Mouse (Mus musculus) embryonic facial prominence, embryonic 15.5 days (tissue): ENCODE measurements around the gene Galm. TPM values are rescaled to one million over a fixed set of nuclear protein-coding genes. Genes with fewer than 3 reads are reported as not detected.

Experiments
- polyA plus RNA-seq: library from polyadenylated mRNA; unstranded; fragments of >200 nt; fragmentation: Nextera tagmentation; extraction: Ambion mirVana; gene quantifications from 2 replicates; pipeline ENCODE4 v1.2.1, GENCODE M21; 2015

Gene Galm
- polyA plus RNA-seq, 1 experiment from 2014 or later: 32.0 TPM

Other genes starting within 250 kb of the Galm start
- gene Atl2, start 231.3 kb upstream of the Galm start, polyA plus RNA-seq: 30.6 and 30.7 TPM in 2 replicates
- gene Hnrnpll, start 65.1 kb upstream of the Galm start, polyA plus RNA-seq: 54.9 and 59.8 TPM in 2 replicates
- gene Srsf7, start 79.8 kb downstream of the Galm start, polyA plus RNA-seq: 476 and 487 TPM in 2 replicates
- gene Ttc39d, start 80.0 kb downstream of the Galm start, polyA plus RNA-seq: 0.34 and 0.52 TPM in 2 replicates
- 33.4 and 36.1 TPM in 2 replicates for gene Gemin6, start 97.0 kb downstream of the Galm start, polyA plus RNA-seq
- gene Morn2, start 162.7 kb downstream of the Galm start, polyA plus RNA-seq: 28.2 and 35.1 TPM in 2 replicates
- gene Dhx57, start 163.0 kb downstream of the Galm start, polyA plus RNA-seq: 18.6 and 18.8 TPM in 2 replicates
- gene Arhgef33, start 179.9 kb downstream of the Galm start, polyA plus RNA-seq: 0.65 and 1.2 TPM in 2 replicates
- 1.2 and 2.8 TPM in 2 replicates for gene Gm10190, start 246.1 kb downstream of the Galm start, polyA plus RNA-seq